Mouse (Mus musculus): ENCODE measurements around the gene Pemt. TPM values are rescaled to one million over a fixed set of nuclear protein-coding genes. Genes with fewer than 3 reads are reported as not detected.

Gene Pemt
- polyA plus RNA-seq (2017; shearing (Covaris generic)) = 2.9 TPM

DNA sequence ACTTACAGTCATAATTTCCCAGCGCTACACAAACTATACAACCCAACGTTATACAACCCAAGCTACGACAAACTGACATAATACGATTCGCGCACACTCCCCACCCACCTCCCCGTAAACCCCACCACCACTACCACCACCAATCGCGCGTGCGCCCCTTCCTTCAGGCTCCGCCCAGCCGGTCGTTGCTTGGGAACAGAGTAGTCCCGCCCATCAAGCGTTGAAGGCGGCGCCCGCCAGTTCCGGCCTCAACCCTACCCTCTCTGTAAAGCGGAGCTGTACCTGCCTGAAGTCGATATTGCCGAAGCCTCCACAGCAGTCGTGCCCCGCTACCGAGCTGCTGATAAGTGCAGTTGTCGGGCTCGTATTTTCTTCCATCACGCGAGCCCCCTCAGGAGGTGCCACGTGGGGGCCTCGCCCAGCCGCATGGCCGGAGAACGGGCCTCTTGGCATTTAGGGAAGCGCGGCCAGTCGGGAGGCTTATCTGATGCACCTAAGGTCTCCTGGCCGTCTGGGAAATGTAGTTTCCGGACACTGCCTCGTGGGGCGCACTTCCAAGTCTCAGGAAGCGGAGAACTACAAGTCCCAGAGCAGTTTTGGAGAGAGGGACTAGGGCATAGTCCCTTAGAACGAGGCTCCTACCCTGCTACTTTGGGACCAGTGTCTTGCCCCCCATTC lies at the start of gene Pemt:
Pemt (minus strand) TSS at position 432 of the 678 bp plus-strand sequence.

GRCm38 (mm10) chr11:59964818-59965217 lies 81.5 kb downstream of the Pemt start, which contains the start of gene Rasd1:
Rasd1 (minus strand) TSS chr11:59964944.

GRCm38 (mm10) chr11:59947752-59948400 lies 98.4 kb downstream of the Pemt start, which contains the start of gene Med9:
Med9 (plus strand) TSS chr11:59948206.

Other genes starting within 250 kb of the Pemt start
- gene Flcn, start 236.5 kb downstream of the Pemt start, polyA plus RNA-seq (2017; shearing (Covaris generic)) = 41.1 TPM
- gene Nt5m, start 207.0 kb downstream of the Pemt start, polyA plus RNA-seq (2017; shearing (Covaris generic)) = 10.1 TPM
- gene Cops3, start 206.7 kb downstream of the Pemt start, polyA plus RNA-seq (2017; shearing (Covaris generic)) = 82.9 TPM
- 7.7 TPM for gene Med9, start 98.3 kb downstream of the Pemt start, polyA plus RNA-seq (2017; shearing (Covaris generic))
- gene Rasd1, start 81.5 kb downstream of the Pemt start, polyA plus RNA-seq (2017; shearing (Covaris generic)) = 1.2 TPM
- gene Rai1, start 58.5 kb upstream of the Pemt start, polyA plus RNA-seq (2017; shearing (Covaris generic)) = 9.9 TPM
- gene Srebf1, start 176.1 kb upstream of the Pemt start, polyA plus RNA-seq (2017; shearing (Covaris generic)) = 55.7 TPM

All from effector memory CD4-positive, alpha-beta T cell, adult 7 months (primary cell).